Mouse (Mus musculus): ENCODE data around the gene Agbl3.

The Agbl3 gene

GRCm38 (mm10) chr6:34875966-34876834 lies 96.0 kb downstream of the Agbl3 start:
- peak; percentile 81 for DNase-seq

DNA sequence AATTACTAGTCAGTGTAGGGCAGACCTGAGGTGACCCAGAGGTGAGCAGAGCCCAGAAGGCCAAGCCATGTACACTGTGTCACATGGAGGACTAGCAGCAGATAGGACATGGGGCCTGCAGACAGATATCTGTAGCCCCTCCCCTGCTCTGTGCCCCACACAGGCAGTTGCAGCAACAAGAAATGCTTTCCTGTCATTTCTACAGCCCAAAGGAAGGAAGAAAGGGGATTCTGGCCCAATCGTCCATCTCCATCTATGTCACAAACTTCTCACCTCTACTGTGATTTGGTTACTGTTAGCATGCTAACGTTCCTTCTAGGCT lies 96.6 kb downstream of the Agbl3 start:
- peak; percentile 75 for DNase-seq

DNA sequence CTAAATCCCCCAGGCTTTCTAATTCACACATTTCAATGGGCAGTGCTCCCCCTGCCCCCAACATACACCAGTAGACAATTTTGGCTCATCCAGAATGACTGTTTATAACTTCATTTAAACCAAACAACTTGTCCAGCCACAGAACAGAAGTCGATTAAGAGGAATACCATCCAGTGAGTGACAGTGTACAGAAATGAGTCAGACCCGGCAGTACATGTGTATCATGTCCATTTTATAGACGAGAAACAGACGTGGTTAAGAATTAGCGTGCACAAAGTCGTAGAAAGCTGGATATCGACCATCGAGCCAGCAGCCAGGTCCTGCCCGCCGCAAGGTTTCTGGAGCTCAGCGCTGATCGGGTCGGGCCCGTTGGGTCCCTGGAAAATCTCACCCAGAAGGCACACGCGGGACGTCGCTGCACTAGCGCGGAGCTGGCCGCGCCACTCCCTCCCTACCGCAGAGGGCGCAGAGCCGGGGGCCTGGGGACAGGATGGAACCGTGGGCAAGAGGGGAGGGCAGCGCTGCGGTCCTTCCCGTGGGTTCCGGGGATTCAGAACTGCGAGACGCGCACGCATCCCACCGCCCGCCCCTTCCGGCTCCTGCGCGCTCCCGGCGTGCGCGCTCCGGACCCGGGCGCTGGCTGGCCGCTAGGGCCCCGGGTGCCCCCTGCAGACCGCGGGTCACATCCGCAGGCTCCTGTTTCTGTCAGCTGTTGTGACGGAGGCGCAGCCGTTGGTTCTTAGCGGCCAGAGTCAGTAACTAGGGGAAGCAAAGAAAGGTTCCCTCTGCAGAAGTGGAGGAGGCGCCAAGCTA lies 97.5 kb downstream of the Agbl3 start, which contains the start of gene Cyren:
TSS of gene Cyren (minus strand) at position 552 of the 813 bp plus-strand sequence.
- DNase-seq = peak; percentile 91

GRCm38 (mm10) chr6:34879101-34879740 lies 99.0 kb downstream of the Agbl3 start:
- DNase-seq = no peak

DNA sequence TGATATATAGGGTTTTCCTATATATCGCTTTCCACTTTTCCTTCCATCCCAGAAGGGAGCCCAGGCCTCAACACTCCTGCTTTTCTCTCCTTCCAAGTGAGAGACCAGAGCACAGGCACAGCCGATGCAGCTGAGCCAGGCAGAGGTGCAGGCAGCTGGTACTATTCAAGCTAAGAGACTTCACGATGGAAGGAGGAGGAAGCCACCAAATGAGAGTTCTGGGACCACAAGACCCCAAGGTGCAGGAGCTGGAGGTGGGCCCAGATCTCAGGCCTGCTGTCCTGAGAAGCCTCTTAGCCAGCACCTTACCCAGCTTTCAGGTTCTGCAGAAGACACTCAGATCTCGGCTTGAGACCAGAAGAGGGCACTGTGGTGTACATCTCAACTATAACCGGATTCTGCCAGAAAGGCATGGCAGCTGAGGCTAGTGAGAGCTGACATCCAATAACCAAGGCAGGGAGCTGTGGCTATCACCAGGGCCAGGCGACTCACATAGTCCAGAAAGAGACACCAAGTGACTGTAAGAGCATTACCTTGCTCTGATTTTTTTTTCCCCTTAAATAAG lies 99.8 kb downstream of the Agbl3 start:
- peak; percentile 43 for DNase-seq

DNA sequence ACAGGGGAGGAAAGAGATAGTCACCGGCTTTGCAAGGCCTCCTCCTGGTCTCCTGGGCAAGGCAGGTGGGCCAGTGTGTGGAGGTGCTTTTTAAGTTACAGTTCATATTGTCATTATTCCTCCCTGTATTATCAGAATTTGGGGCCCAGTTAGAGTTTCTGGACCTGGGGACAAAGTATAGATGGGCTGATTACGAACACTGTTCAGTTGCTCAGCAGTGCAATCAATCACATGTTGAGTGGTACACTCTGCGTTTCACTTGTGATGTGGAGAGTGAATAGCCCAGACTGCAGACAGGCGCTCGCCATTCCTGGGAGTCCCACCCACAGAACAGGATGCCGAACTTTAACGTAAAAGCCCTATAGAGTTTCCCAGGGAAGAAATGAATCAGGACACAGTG lies 104.5 kb downstream of the Agbl3 start:
- no peak for DNase-seq

GRCm38 (mm10) chr6:34887131-34887850 lies 107.1 kb downstream of the Agbl3 start:
- DNase-seq = no peak

GRCm38 (mm10) chr6:34889185-34889584 lies 109.0 kb downstream of the Agbl3 start:
- no peak for DNase-seq

GRCm38 (mm10) chr6:34895569-34895968 lies 115.3 kb downstream of the Agbl3 start:
- DNase-seq = no peak

- no peak for DNase-seq
Measured at GRCm38 (mm10) chr6:34896168-34896780, 116.0 kb downstream of the Agbl3 start.

GRCm38 (mm10) chr6:34899127-34899526 lies 118.9 kb downstream of the Agbl3 start:
- DNase-seq = no peak

DNA sequence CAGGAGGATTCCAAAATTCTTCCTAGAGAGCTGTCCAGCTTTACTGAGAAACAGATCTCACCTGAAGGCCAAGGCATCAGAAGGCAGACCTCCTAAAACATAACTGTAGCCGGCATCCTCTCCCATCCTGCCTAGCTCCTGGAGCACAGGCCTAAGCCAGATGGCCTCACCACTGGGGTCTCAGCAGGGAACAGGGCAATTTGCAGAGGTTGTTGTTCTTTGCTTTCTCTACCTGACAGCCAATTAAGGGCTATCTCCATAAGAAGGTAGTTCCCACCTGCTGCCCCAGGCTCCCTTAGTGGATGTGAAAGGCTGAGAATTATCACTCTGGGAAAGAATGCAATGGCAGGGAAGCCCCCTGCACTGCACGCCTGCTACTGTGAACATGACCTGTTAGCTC lies 120.8 kb downstream of the Agbl3 start:
- no peak for DNase-seq

- DNase-seq = no peak
Measured at GRCm38 (mm10) chr6:34901911-34902444, 121.7 kb downstream of the Agbl3 start.

DNA sequence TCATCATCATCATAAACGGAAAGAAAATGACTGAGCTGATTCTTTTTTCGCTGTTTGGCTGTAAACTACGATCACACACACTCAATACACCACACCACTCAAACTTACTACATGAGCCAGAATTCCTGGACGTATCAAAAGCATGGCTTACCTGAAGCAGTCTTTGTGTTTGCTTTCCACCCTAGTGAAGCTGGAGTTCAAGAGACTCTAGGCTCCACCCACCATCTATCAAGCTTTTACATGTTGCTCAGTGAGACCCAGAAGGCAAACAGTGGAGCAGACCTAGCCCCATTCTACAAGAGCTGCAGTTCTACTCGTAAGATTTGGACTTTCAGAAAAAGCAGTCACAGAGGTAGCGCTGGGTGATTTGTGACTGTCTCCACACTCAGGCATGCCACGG lies 122.3 kb downstream of the Agbl3 start:
- DNase-seq = no peak

DNA sequence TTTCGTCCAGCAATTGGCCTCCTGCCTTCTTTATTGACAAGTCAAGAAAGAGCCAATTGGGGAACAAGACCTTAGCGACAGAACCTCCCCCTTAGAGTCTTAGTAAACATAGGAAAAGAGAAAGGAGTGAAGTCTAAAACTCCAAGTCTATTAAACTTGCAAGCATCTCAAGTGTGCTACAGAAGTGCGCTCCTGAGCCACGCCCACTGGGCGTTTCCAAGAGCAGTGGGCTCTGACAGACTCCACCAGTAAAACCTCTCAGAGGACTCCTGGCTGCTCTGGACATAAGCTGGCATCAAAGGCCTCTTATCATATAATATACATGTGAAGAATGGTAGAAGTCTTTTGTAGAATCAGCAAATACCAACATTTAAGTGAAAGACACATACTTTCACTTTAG lies 123.2 kb downstream of the Agbl3 start:
- peak; percentile 58 for DNase-seq

DNA sequence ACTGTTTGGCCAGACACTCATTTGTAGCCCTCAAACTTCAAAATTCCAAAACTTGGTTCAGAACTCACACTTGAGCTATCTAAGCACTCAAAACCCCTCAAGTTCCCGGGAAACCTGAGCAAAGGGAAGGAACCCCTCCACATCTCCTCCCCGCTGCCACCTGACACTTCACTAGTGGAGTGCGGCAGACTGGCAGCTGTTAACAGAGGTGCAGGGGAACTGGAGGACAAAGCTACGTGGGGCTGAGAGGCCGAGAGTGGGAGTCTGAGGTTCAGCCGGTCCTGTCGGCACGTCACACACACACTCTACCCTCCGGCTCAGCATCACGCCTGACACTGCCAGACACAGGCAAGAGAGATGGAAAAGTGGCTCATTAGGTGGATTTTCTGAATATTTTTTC lies 123.6 kb downstream of the Agbl3 start:
- DNase-seq = no peak

DNA sequence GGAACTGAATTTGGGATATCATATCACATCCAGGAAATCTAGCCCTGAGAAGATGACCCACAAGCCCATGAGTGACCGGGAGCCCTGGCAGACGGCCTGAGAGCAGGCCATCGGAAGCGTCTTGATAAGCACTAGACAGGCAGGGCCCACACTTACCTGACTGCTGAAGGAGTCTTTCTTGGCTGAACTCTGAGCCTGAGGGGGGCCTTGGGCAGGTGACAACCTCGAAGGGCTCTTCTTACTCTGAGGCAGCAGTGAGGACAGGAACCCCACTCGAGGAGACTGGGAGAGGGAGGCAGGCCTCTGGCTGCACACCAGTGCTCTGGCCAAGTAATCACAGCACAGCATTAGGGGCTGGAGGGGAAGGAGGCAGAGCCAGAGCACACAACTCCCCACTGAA lies 124.1 kb downstream of the Agbl3 start:
- DNase-seq = no peak

- DNase-seq = no peak
Measured at GRCm38 (mm10) chr6:34906125-34906524, 125.9 kb downstream of the Agbl3 start.

GRCm38 (mm10) chr6:34906661-34907060 lies 126.4 kb downstream of the Agbl3 start:
- no peak for DNase-seq

GRCm38 (mm10) chr6:34907121-34907614 lies 126.9 kb downstream of the Agbl3 start:
- peak; percentile 87 for DNase-seq

DNA sequence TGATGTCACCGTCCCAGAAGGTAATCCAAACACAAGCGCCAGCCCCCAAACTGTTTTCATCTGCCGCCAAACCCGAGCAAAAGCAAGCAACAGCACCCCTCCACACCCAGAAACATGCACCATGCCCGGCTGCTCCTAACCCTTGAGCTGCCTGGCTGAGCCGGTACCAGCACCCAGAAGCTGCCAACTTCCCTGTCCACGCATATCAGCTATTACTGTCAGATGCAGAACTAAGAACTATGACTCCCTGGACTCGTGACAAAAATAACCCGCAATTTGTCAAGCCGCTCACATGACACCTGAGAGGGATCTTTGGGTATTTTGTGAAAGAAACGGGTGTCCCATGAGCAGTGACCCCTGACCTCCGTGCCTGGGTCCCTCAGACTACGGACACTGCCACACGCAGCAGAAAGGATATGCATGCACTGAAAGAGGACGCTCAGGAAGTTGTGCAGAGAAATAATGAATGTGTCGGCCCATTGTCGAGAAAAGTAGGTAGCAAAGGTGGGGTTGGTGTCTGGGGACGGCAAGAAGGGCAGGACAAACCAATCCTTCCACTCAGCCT lies 127.5 kb downstream of the Agbl3 start:
- peak; percentile 51 for DNase-seq
